Mouse (Mus musculus) C2C12 (cell line): ENCODE data around the gene Ankrd2. TPM values are rescaled to one million over a fixed set of nuclear protein-coding genes. Genes with fewer than 3 reads are reported as not detected.

Experiments used
- H3K27me3 ChIP-seq: one replicate; pipeline ENCODE4 v1.6.1; 2011; ENCODE audit not compliant: control insufficient read depth, insufficient read depth, insufficient read length
- H3K36me3 ChIP-seq: one replicate; pipeline ENCODE4 v1.6.1; 2011; ENCODE audit not compliant: control insufficient read depth, insufficient read depth
- H3K4me3 ChIP-seq: one replicate; pipeline ENCODE4 v1.5.1; 2011; ENCODE audit warnings: mild to moderate bottlenecking, control low read depth; ENCODE audit not compliant: poor library complexity, insufficient read depth, severe bottlenecking
- H3K79me2 ChIP-seq: one replicate; pipeline ENCODE4 v1.6.1; 2011; ENCODE audit not compliant: control insufficient read depth, insufficient read depth
- H3K79me3 ChIP-seq: one replicate; pipeline ENCODE4 v1.6.1; 2011; ENCODE audit warnings: low read depth, control low read depth
- H3ac ChIP-seq: one replicate; pipeline ENCODE3; 2011; ENCODE audit warnings: low read depth; ENCODE audit not compliant: control insufficient read depth, insufficient read length
- CEBPB ChIP-seq: IDR thresholded peaks from one replicate; pipeline ENCODE4 v1.6.1; 2011; ENCODE audit warnings: low read depth, mild to moderate bottlenecking, control low read depth, moderate library complexity
- CTCF ChIP-seq: IDR thresholded peaks from one replicate; pipeline ENCODE4 v1.5.1; 2011; ENCODE audit not compliant: control insufficient read depth, insufficient read depth, insufficient read length
- FOSL1 ChIP-seq: IDR thresholded peaks from one replicate; pipeline ENCODE4 v1.8.0; 2011; ENCODE audit warnings: mild to moderate bottlenecking, low read length; ENCODE audit not compliant: poor library complexity, insufficient read depth, severe bottlenecking
- MAX ChIP-seq: IDR thresholded peaks from one replicate; pipeline ENCODE4 v1.6.1; 2011; ENCODE audit warnings: mild to moderate bottlenecking, control low read depth
- MYOD1 ChIP-seq: IDR thresholded peaks from one replicate; pipeline ENCODE4 v1.6.1; 2011; ENCODE audit warnings: low read depth; ENCODE audit not compliant: control insufficient read depth, insufficient read length
- MYOG ChIP-seq: IDR thresholded peaks from one replicate; pipeline ENCODE4 v1.6.1; 2011; ENCODE audit not compliant: control insufficient read depth, insufficient read length; ENCODE audit errors: extremely low read depth
- USF1 ChIP-seq: IDR thresholded peaks from one replicate; pipeline ENCODE4 v1.6.1; 2011; ENCODE audit warnings: low read depth, mild to moderate bottlenecking, control low read depth, moderate library complexity
- polyA plus RNA-seq: library from polyadenylated mRNA; unstranded; fragments of >200 nt; fragmentation: generic; extraction: Trizol; gene quantifications from one replicate; pipeline ENCODE4 v1.2.1, GENCODE M21; 2012; ENCODE audit warnings: missing spikeins

The Ankrd2 gene
- polyA plus RNA-seq, 1 experiment: 0.15 TPM

DNA sequence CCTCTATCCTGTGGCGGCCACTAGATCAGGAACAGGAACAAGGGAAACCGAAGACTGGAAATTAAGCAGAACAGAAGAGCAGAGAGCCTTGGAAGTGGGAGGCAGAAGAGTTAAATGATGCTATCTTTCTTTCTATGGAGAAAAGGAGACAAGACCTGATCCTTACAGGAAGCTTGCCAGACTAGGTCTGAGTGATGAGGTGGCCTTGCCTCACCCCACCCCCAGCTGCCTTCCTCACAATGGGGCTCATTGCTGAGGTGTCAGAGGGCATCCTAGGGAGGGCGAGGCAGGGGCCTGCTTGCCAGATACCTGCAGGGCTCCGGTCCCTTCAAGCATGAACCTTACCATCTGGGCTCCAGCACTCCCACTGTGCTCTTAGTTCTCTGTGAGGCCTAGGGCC lies 16.1 kb downstream of the Ankrd2 start, which contains the start of gene 4933411K16Rik:
Gene 4933411K16Rik (plus strand): TSS at position 301 of the 400 bp plus-strand sequence.
- H3K4me3 ChIP-seq: no peak within 1 kb of the TSS
- H3K27me3 ChIP-seq: no peaks in the 10 kb centered on the region
- TF ChIP-seq MYOD1 (no peak), USF1 (no peak), MYOG (no peak), MAX (no peak), CTCF (no peak), FOSL1 (no peak), CEBPB (no peak)
- no peaks in the 10 kb centered on the region for H3K79me2 ChIP-seq
- H3K36me3 ChIP-seq: no peaks in the 10 kb centered on the region
- H3ac ChIP-seq: no peak within 1 kb of the TSS
- no peaks in the 10 kb centered on the region for H3K79me3 ChIP-seq

DNA sequence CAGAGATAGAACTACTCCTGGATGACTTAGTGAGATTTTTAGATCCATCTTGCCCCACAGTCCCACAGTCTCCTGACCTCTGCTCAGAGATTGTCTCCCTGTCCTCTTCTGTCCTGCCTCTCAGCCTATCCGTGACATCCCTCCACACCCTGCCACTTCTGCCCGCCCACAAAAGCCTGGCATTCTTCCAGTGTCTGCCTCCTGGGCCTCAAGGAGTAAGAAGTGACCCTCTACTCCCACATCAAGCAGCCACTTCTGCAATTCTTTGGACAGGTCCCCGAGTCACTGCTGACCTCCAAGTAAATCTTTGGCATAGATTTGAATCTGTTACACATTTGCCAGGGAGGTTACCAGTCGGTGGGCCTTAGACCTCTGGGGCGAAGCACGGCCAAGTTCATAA lies 18.5 kb downstream of the Ankrd2 start:
- no peak for TF ChIP-seq FOSL1
- TF ChIP-seq MYOD1: no peak
- no peak for TF ChIP-seq MYOG
- no peak for TF ChIP-seq USF1
- TF ChIP-seq CEBPB: no peak
- TF ChIP-seq CTCF: no peak
- no peak for TF ChIP-seq MAX
- Histone ChIP-seq H3K79me3 (no peaks in the 10 kb centered on the region), H3K79me2 (no peaks in the 10 kb centered on the region), H3ac (no peak overlapping the region), H3K4me3 (no peak overlapping the region), H3K36me3 (no peaks in the 10 kb centered on the region), H3K27me3 (peaks cover 4% of the 10 kb centered on the region)

DNA sequence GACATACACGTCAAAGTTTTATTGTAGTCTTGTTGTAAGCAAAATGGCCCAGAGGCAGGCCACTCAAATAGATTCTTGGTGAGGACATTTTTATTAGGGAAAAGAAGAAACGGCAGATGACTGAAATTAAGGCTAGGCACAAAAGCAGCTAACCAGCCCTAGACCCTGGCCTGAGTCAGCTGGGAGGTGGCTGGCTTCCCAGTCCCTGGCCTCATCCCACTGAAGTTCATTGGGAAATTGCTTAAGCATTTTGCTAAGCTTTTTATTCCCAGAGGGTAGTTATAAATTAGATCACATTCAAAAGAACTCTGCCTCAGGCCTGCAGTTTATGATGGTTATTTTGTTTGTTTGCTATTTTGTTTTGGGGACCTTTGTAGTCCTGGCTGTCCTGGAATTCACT lies 20.1 kb downstream of the Ankrd2 start:
- no peak overlapping the region for H3ac ChIP-seq
- no peaks in the 10 kb centered on the region for H3K36me3 ChIP-seq
- no peak overlapping the region for H3K4me3 ChIP-seq
- H3K27me3 ChIP-seq: peaks cover 10% of the 10 kb centered on the region
- no peaks in the 10 kb centered on the region for H3K79me2 ChIP-seq
- no peaks in the 10 kb centered on the region for H3K79me3 ChIP-seq
- TF ChIP-seq CTCF (no peak), FOSL1 (no peak), CEBPB (no peak), MYOG (no peak), MAX (no peak), MYOD1 (no peak), USF1 (no peak)

- no peaks in the 10 kb centered on the region for H3K79me2 ChIP-seq
- H3K36me3 ChIP-seq: no peaks in the 10 kb centered on the region
- no peaks in the 10 kb centered on the region for H3K79me3 ChIP-seq
- H3K4me3 ChIP-seq: no peak overlapping the region
- no peak for TF ChIP-seq FOSL1
- no peak for TF ChIP-seq MYOD1
- no peak for TF ChIP-seq MYOG
- no peak for TF ChIP-seq CTCF
- no peak for TF ChIP-seq MAX
- TF ChIP-seq USF1: no peak
- peaks cover 10% of the 10 kb centered on the region for H3K27me3 ChIP-seq
- no peak overlapping the region for H3ac ChIP-seq
These were observed 21.1 kb downstream of the Ankrd2 start for GRCm38 (mm10) chr19:42056719-42057409.

DNA sequence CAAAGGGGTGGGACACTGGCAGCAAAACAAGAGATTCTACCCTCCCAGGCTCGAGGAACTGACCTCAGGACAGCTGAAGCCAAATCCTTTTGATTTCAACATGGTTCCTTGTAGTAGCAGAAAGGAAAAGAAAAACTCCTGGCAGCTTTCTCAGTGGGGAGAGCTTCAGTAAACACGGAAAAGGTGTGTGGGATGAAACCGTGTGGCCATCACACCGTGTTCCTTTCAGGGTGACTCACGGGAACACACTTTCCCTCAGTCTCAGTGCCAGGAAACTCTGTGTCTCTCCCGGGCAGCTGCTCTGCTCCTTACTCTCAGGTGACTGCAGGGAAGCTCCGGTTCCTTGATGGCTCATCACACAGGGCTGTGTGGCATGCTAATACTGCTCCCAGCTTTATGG lies 22.6 kb downstream of the Ankrd2 start:
- H3K79me2 ChIP-seq: no peaks in the 10 kb centered on the region
- no peaks in the 10 kb centered on the region for H3K79me3 ChIP-seq
- no peak for TF ChIP-seq CEBPB
- TF ChIP-seq CTCF: no peak
- TF ChIP-seq MAX: no peak
- no peak for TF ChIP-seq MYOD1
- no peak for TF ChIP-seq FOSL1
- no peak for TF ChIP-seq MYOG
- TF ChIP-seq USF1: no peak
- H3ac ChIP-seq: no peak overlapping the region
- H3K36me3 ChIP-seq: no peaks in the 10 kb centered on the region
- peaks cover 15% of the 10 kb centered on the region for H3K27me3 ChIP-seq
- H3K4me3 ChIP-seq: no peak overlapping the region

GRCm38 (mm10) chr19:42061443-42061842 lies 25.6 kb downstream of the Ankrd2 start:
- no peak overlapping the region for H3K4me3 ChIP-seq
- H3K27me3 ChIP-seq: peaks cover 15% of the 10 kb centered on the region
- no peaks in the 10 kb centered on the region for H3K36me3 ChIP-seq
- H3K79me2 ChIP-seq: no peaks in the 10 kb centered on the region
- no peak overlapping the region for H3ac ChIP-seq
- H3K79me3 ChIP-seq: no peaks in the 10 kb centered on the region
- no peak for TF ChIP-seq CEBPB
- TF ChIP-seq MAX: no peak
